Mouse (Mus musculus) kidney, embryonic 16.5 days (tissue): ENCODE measurements at regions not wholly inside any gene's neighbourhood (a gene's known extent, or its start where the extent isn't known, plus 50 kb on each side); places are given as distances from the start of the nearest gene placed in this dataset.

Experiments used
- ATAC-seq: fragments of 200-750 bp; cut with Nextera tagmentation; 2 replicates; pipeline ENCODE4 v1.8.0; 2017; ENCODE audit warnings: moderate TSS enrichment; ENCODE audit not compliant: low FRiP score, low TSS enrichment
- H3K27ac ChIP-seq: fragments of 300-500 bp; sonication (generic); 2 replicates; pipeline ENCODE4 v1.5.1; 2014; ENCODE audit warnings: low read length
- H3K27me3 ChIP-seq: fragments of 300-500 bp; sonication (generic); 2 replicates; pipeline ENCODE4 v1.6.1; 2014; ENCODE audit warnings: low read length, control low read depth, mixed read lengths; ENCODE audit not compliant: insufficient read depth
- H3K36me3 ChIP-seq: fragments of 300-500 bp; sonication (generic); 2 replicates; pipeline ENCODE4 v1.6.1; 2014; ENCODE audit warnings: low read length, control low read depth, mixed read lengths; ENCODE audit not compliant: insufficient read depth
- H3K4me1 ChIP-seq: fragments of 300-500 bp; sonication (generic); 2 replicates; pipeline ENCODE4 v1.6.1; 2014; ENCODE audit warnings: low read length, control low read depth, mixed read lengths; ENCODE audit not compliant: insufficient read depth
- H3K4me2 ChIP-seq: fragments of 300-500 bp; sonication (generic); replicated peaks from 2 replicates; pipeline ENCODE4 v1.6.1; 2014; ENCODE audit warnings: low read depth, low read length
- H3K4me3 ChIP-seq: fragments of 300-500 bp; sonication (generic); 2 replicates; pipeline ENCODE4 v1.5.1; 2014; ENCODE audit warnings: mild to moderate bottlenecking, low read length
- H3K9ac ChIP-seq: fragments of 300-500 bp; sonication (generic); replicated peaks from 2 replicates; pipeline ENCODE4 v1.6.1; 2014; ENCODE audit warnings: low read length
- H3K9me3 ChIP-seq: fragments of 300-500 bp; sonication (generic); 2 replicates; pipeline ENCODE4 v1.6.1; 2016; ENCODE audit warnings: low read length, control low read depth
- WGBS: fragments of 180-500 bp; shearing (Covaris S2); extraction: QIAGEN DNeasy Blood & Tissue Kit; methylation state at CpG from one replicate; pipeline ENCODE4 v1.1.7; 2014; 5-methylcytosine and 5-hydroxymethylcytosine counted together

GRCm38 (mm10) chr6:11647651-11648050 is 259.6 kb downstream of the Ndufa4 start:
- no peak for ATAC-seq

GRCm38 (mm10) chr6:11613331-11613730 is 294.0 kb downstream of the Ndufa4 start:
- 74% methylated on average over 4 of the region's 4 CpGs for WGBS

More at GRCm38 (mm10) chr6:11647651-11648050, 259.6 kb downstream of the Ndufa4 start:
- H3K27ac ChIP-seq, result no peak overlapping the region
- no peaks in the 10 kb centered on the region for H3K9me3 ChIP-seq
- WGBS, result 57% methylated on average over 1 of the region's 1 CpGs
- H3K36me3 ChIP-seq, result no peaks in the 10 kb centered on the region
- H3K4me1 ChIP-seq, result no peaks in the 10 kb centered on the region
- H3K27me3 ChIP-seq, result no peaks in the 10 kb centered on the region
- H3K4me3 ChIP-seq, result no peak overlapping the region
- no peak overlapping the region for H3K4me2 ChIP-seq
- H3K9ac ChIP-seq, result no peak overlapping the region

GRCm38 (mm10) chr6:11608214-11608613 is 299.1 kb downstream of the Ndufa4 start:
- Histone ChIP-seq H3K9me3 (no peaks in the 10 kb centered on the region), H3K4me2 (no peak overlapping the region), H3K4me3 (no peak overlapping the region), H3K27ac (no peak overlapping the region), H3K4me1 (no peaks in the 10 kb centered on the region), H3K36me3 (no peaks in the 10 kb centered on the region), H3K9ac (no peak overlapping the region), H3K27me3 (no peaks in the 10 kb centered on the region)
- peak; percentile 70; the same call in 1 of the 2 replicates for ATAC-seq

More at GRCm38 (mm10) chr6:11613331-11613730, 294.0 kb downstream of the Ndufa4 start:
- H3K4me2 ChIP-seq, result no peak overlapping the region
- no peaks in the 10 kb centered on the region for H3K4me1 ChIP-seq
- no peaks in the 10 kb centered on the region for H3K9me3 ChIP-seq
- H3K4me3 ChIP-seq, result no peak overlapping the region
- H3K36me3 ChIP-seq, result no peaks in the 10 kb centered on the region
- no peak overlapping the region for H3K27ac ChIP-seq
- H3K9ac ChIP-seq, result no peak overlapping the region
- no peaks in the 10 kb centered on the region for H3K27me3 ChIP-seq
- ATAC-seq, result no peak

GRCm38 (mm10) chr6:11607696-11608095 is 299.6 kb downstream of the Ndufa4 start:
- Histone ChIP-seq H3K27ac (no peak overlapping the region), H3K9ac (no peak overlapping the region), H3K4me3 (no peak overlapping the region), H3K27me3 (no peaks in the 10 kb centered on the region), H3K36me3 (no peaks in the 10 kb centered on the region), H3K4me2 (no peak overlapping the region), H3K9me3 (no peaks in the 10 kb centered on the region), H3K4me1 (no peaks in the 10 kb centered on the region)
- ATAC-seq, result peak; percentile 83; the same call in 1 of the 2 replicates
- WGBS, result 24% methylated on average over 2 of the region's 2 CpGs

GRCm38 (mm10) chr6:11606055-11606454 is 301.2 kb downstream of the Ndufa4 start:
- Histone ChIP-seq H3K9ac (no peak overlapping the region), H3K27me3 (no peaks in the 10 kb centered on the region), H3K4me3 (no peak overlapping the region), H3K36me3 (no peaks in the 10 kb centered on the region), H3K27ac (no peak overlapping the region), H3K9me3 (no peaks in the 10 kb centered on the region), H3K4me1 (no peaks in the 10 kb centered on the region), H3K4me2 (no peak overlapping the region)
- WGBS, result 58% methylated on average over 3 of the region's 3 CpGs
- no peak for ATAC-seq

- H3K9me3 ChIP-seq, result no peaks in the 10 kb centered on the region
- no peak for ATAC-seq
- no peaks in the 10 kb centered on the region for H3K36me3 ChIP-seq
- H3K4me1 ChIP-seq, result no peaks in the 10 kb centered on the region
- 65% methylated on average over 4 of the region's 4 CpGs for WGBS
- no peak overlapping the region for H3K4me2 ChIP-seq
- no peaks in the 10 kb centered on the region for H3K27me3 ChIP-seq
- H3K9ac ChIP-seq, result no peak overlapping the region
- no peak overlapping the region for H3K27ac ChIP-seq
- H3K4me3 ChIP-seq, result no peak overlapping the region
Observed at GRCm38 (mm10) chr6:11605526-11605925, 301.8 kb downstream of the Ndufa4 start.

- no peak overlapping the region for H3K4me3 ChIP-seq
- WGBS, result 26% methylated on average over 2 of the region's 2 CpGs
- H3K27me3 ChIP-seq, result no peaks in the 10 kb centered on the region
- H3K36me3 ChIP-seq, result no peaks in the 10 kb centered on the region
- no peak overlapping the region for H3K9ac ChIP-seq
- H3K4me2 ChIP-seq, result no peak overlapping the region
- H3K9me3 ChIP-seq, result no peaks in the 10 kb centered on the region
- H3K27ac ChIP-seq, result no peak overlapping the region
- H3K4me1 ChIP-seq, result peaks cover 5% of the 10 kb centered on the region; the same call in 1 of the 2 replicates
- ATAC-seq, result no peak
Observed at GRCm38 (mm10) chr6:11594936-11595335, 312.4 kb downstream of the Ndufa4 start.

- peak; percentile 95 for ATAC-seq
- Histone ChIP-seq H3K36me3 (no peaks in the 10 kb centered on the region), H3K9me3 (no peaks in the 10 kb centered on the region), H3K9ac (no peak overlapping the region; the same call in 1 of the 2 replicates), H3K4me3 (0 out of 2 replicates have a peak overlapping the region, but pooled peaks have one; percentile 2), H3K27ac (peak overlapping the region; percentile 43), H3K4me2 (peak overlapping the region; percentile 36), H3K27me3 (no peaks in the 10 kb centered on the region), H3K4me1 (peaks cover 5% of the 10 kb centered on the region; the same call in 1 of the 2 replicates)
- whole genome bisulfite sequencing, result 16% methylated on average over 14 of the region's 14 CpGs
Observed at GRCm38 (mm10) chr6:11593583-11594271, 313.6 kb downstream of the Ndufa4 start.

- no peak overlapping the region for H3K4me3 ChIP-seq
- WGBS, result 88% methylated on average over 5 of the region's 5 CpGs
- no peak overlapping the region for H3K9ac ChIP-seq
- ATAC-seq, result no peak
- H3K9me3 ChIP-seq, result no peaks in the 10 kb centered on the region
- H3K4me1 ChIP-seq, result no peaks in the 10 kb centered on the region
- H3K27me3 ChIP-seq, result no peaks in the 10 kb centered on the region
- no peaks in the 10 kb centered on the region for H3K36me3 ChIP-seq
- H3K27ac ChIP-seq, result no peak overlapping the region
- no peak overlapping the region for H3K4me2 ChIP-seq
Observed at GRCm38 (mm10) chr6:11576091-11576490, 331.2 kb downstream of the Ndufa4 start.

GRCm38 (mm10) chr6:11565246-11565645 is 342.1 kb downstream of the Ndufa4 start:
- Histone ChIP-seq H3K9me3 (no peaks in the 10 kb centered on the region), H3K27ac (no peak overlapping the region), H3K4me3 (no peak overlapping the region), H3K4me1 (no peaks in the 10 kb centered on the region), H3K27me3 (no peaks in the 10 kb centered on the region), H3K9ac (no peak overlapping the region), H3K4me2 (no peak overlapping the region), H3K36me3 (no peaks in the 10 kb centered on the region)
- ATAC-seq, result no peak
- 91% methylated on average over 2 of the region's 2 CpGs for WGBS
